Mouse (Mus musculus) kidney, embryonic 16.5 days (tissue): Measurements from ENCODE around the gene Hist2h2aa2. TPM values are rescaled to one million over a fixed set of nuclear protein-coding genes. Genes with fewer than 3 reads are reported as not detected.
"Not testable (repeated sequence)": the region's sequence is repeated elsewhere in the genome, so short reads cannot be mapped to it uniquely, and the experiment has no call there.

Experiments
- ATAC-seq: fragments of 200-750 bp; cut with Nextera tagmentation; 2 replicates; pipeline ENCODE4 v1.8.0; 2017; ENCODE audit warnings: moderate TSS enrichment; ENCODE audit not compliant: low FRiP score, low TSS enrichment
- H3K27ac ChIP-seq: fragments of 300-500 bp; sonication (generic); 2 replicates; pipeline ENCODE4 v1.5.1; 2014; ENCODE audit warnings: low read length
- H3K27me3 ChIP-seq: fragments of 300-500 bp; sonication (generic); 2 replicates; pipeline ENCODE4 v1.6.1; 2014; ENCODE audit warnings: low read length, control low read depth, mixed read lengths; ENCODE audit not compliant: insufficient read depth
- H3K36me3 ChIP-seq: fragments of 300-500 bp; sonication (generic); 2 replicates; pipeline ENCODE4 v1.6.1; 2014; ENCODE audit warnings: low read length, control low read depth, mixed read lengths; ENCODE audit not compliant: insufficient read depth
- H3K4me1 ChIP-seq: fragments of 300-500 bp; sonication (generic); 2 replicates; pipeline ENCODE4 v1.6.1; 2014; ENCODE audit warnings: low read length, control low read depth, mixed read lengths; ENCODE audit not compliant: insufficient read depth
- H3K4me2 ChIP-seq: fragments of 300-500 bp; sonication (generic); replicated peaks from 2 replicates; pipeline ENCODE4 v1.6.1; 2014; ENCODE audit warnings: low read depth, low read length
- H3K4me3 ChIP-seq: fragments of 300-500 bp; sonication (generic); 2 replicates; pipeline ENCODE4 v1.5.1; 2014; ENCODE audit warnings: mild to moderate bottlenecking, low read length
- H3K9ac ChIP-seq: fragments of 300-500 bp; sonication (generic); replicated peaks from 2 replicates; pipeline ENCODE4 v1.6.1; 2014; ENCODE audit warnings: low read length
- H3K9me3 ChIP-seq: fragments of 300-500 bp; sonication (generic); 2 replicates; pipeline ENCODE4 v1.6.1; 2016; ENCODE audit warnings: low read length, control low read depth
- WGBS: fragments of 180-500 bp; shearing (Covaris S2); extraction: QIAGEN DNeasy Blood & Tissue Kit; methylation state at CpG from one replicate; pipeline ENCODE4 v1.1.7; 2014; 5-methylcytosine and 5-hydroxymethylcytosine counted together
- polyA plus RNA-seq: library from polyadenylated mRNA; unstranded; fragments of >200 nt; fragmentation: Nextera tagmentation; extraction: Ambion mirVana; gene quantifications from 2 replicates; pipeline ENCODE4 v1.2.1, GENCODE M21; 2015

The Hist2h2aa2 gene
- polyA plus RNA-seq, 1 experiment from 2014 or later, result 49.3 TPM

- Histone ChIP-seq H3K27ac (no peak overlapping the region), H3K4me1 (peaks cover 48% of the 10 kb centered on the region), H3K4me2 (no peak overlapping the region), H3K36me3 (no peaks in the 10 kb centered on the region), H3K9me3 (no peaks in the 10 kb centered on the region), H3K4me3 (no peak overlapping the region), H3K27me3 (no peaks in the 10 kb centered on the region), H3K9ac (no peak overlapping the region)
- no peak for ATAC-seq
- 61% methylated on average over 8 of the region's 8 CpGs for WGBS
Measured at GRCm38 (mm10) chr3:96226695-96227648, 13.1 kb downstream of the Hist2h2aa2 start.

- Histone ChIP-seq H3K4me2 (0 out of 2 replicates have a peak overlapping the region, but pooled peaks have one; percentile 4), H3K27ac (no peak overlapping the region), H3K36me3 (no peaks in the 10 kb centered on the region), H3K9me3 (no peaks in the 10 kb centered on the region), H3K27me3 (no peaks in the 10 kb centered on the region), H3K4me3 (no peak overlapping the region), H3K9ac (no peak overlapping the region), H3K4me1 (peaks cover 55% of the 10 kb centered on the region)
- WGBS, result 14% methylated on average over 2 of the region's 2 CpGs
- no peak for ATAC-seq
Measured at GRCm38 (mm10) chr3:96225421-96225820, 14.7 kb downstream of the Hist2h2aa2 start.

GRCm38 (mm10) chr3:96222774-96223173 is 17.3 kb downstream of the Hist2h2aa2 start:
- Histone ChIP-seq H3K4me3 (peak overlapping the region; percentile 72; the same call in 1 of the 2 replicates), H3K27me3 (no peaks in the 10 kb centered on the region), H3K9me3 (no peaks in the 10 kb centered on the region), H3K36me3 (no peaks in the 10 kb centered on the region), H3K4me1 (peaks cover 59% of the 10 kb centered on the region), H3K27ac (no peak overlapping the region), H3K9ac (0 out of 2 replicates have a peak overlapping the region, but pooled peaks have one; percentile 67), H3K4me2 (peak overlapping the region; percentile 77)
- no peak for ATAC-seq
- 88% methylated on average over 4 of the region's 4 CpGs for WGBS

- Histone ChIP-seq H3K4me1 (peaks cover 53% of the 10 kb centered on the region), H3K27me3 (no peaks in the 10 kb centered on the region), H3K36me3 (no peaks in the 10 kb centered on the region), H3K9ac (peak overlapping the region; percentile 67), H3K4me2 (peak overlapping the region; percentile 77), H3K9me3 (no peaks in the 10 kb centered on the region), H3K27ac (peak overlapping the region; percentile 100), H3K4me3 (peak overlapping the region; percentile 72)
- WGBS, result 17% methylated on average over 9 of the region's 9 CpGs
- no peak for ATAC-seq
Measured at GRCm38 (mm10) chr3:96221640-96222038, 18.4 kb downstream of the Hist2h2aa2 start.

- no peaks in the 10 kb centered on the region for H3K27me3 ChIP-seq
- under 1% methylated on average over 43 of the region's 43 CpGs for WGBS
- peak within 1 kb of the TSS; percentile 72 for H3K4me3 ChIP-seq
- H3K4me1 ChIP-seq, result peaks cover 49% of the 10 kb centered on the region
- peak within 1 kb of the TSS; percentile 89 for H3K9ac ChIP-seq
- ATAC-seq, result peak; percentile 94
- H3K4me2 ChIP-seq, result peak within 1 kb of the TSS; percentile 77
- H3K36me3 ChIP-seq, result no peaks in the 10 kb centered on the region
- H3K27ac ChIP-seq, result peak within 1 kb of the TSS; percentile 100
- H3K9me3 ChIP-seq, result no peaks in the 10 kb centered on the region
Measured at GRCm38 (mm10) chr3:96220765-96221639, 19.1 kb downstream of the Hist2h2aa2 start, which contains the start of the genes Hist2h2ac and Hist2h2be. Gene Hist2h2ac, minus strand, starts transcription at chr3:96220880. Gene Hist2h2be, plus strand, starts transcription at chr3:96221119.

- H3K27me3 ChIP-seq, H3K36me3 ChIP-seq, H3K9me3 ChIP-seq: not testable (repeated sequence)
- under 1% methylated on average over 28 of the region's 47 CpGs for WGBS
- Histone ChIP-seq H3K9ac (peak overlapping the region; percentile 89), H3K4me2 (peak overlapping the region; percentile 77), H3K4me3 (peak overlapping the region; percentile 72), H3K4me1 (peaks cover 41% of the 10 kb centered on the region), H3K27ac (peak overlapping the region; percentile 100)
- peak; percentile 0; the same call in 1 of the 2 replicates for ATAC-seq
Measured at GRCm38 (mm10) chr3:96220131-96220764, 19.8 kb downstream of the Hist2h2aa2 start.

GRCm38 (mm10) chr3:96219661-96220130 is 20.4 kb downstream of the Hist2h2aa2 start, which contains the start of the genes Bola1 and Hist2h2ab:
Gene Bola1, minus strand, starts transcription at chr3:96219709.
Gene Hist2h2ab, plus strand, starts transcription at chr3:96219865.
- H3K27ac ChIP-seq, result peak within 1 kb of the TSS; percentile 100
- H3K36me3 ChIP-seq, result no peaks in the 10 kb centered on the region
- no peaks in the 10 kb centered on the region for H3K9me3 ChIP-seq
- H3K4me2 ChIP-seq, result peak within 1 kb of the TSS; percentile 77
- peak; percentile 86 for ATAC-seq
- peak within 1 kb of the TSS; percentile 89 for H3K9ac ChIP-seq
- peak within 1 kb of the TSS; percentile 72 for H3K4me3 ChIP-seq
- under 1% methylated on average over 36 of the region's 37 CpGs for WGBS
- H3K27me3 ChIP-seq, result 0 out of 2 replicates have a peak, but pooled peaks cover 1% of the 10 kb centered on the region
- peaks cover 37% of the 10 kb centered on the region for H3K4me1 ChIP-seq

- Histone ChIP-seq H3K9ac (peak overlapping the region; percentile 89), H3K4me1 (peaks cover 34% of the 10 kb centered on the region), H3K36me3 (no peaks in the 10 kb centered on the region), H3K4me2 (peak overlapping the region; percentile 77), H3K27ac (peak overlapping the region; percentile 100), H3K9me3 (no peaks in the 10 kb centered on the region), H3K27me3 (0 out of 2 replicates have a peak, but pooled peaks cover 3% of the 10 kb centered on the region), H3K4me3 (peak overlapping the region; percentile 72)
- WGBS, result under 1% methylated on average over 12 of the region's 12 CpGs
- no peak for ATAC-seq
Measured at GRCm38 (mm10) chr3:96219191-96219641, 20.9 kb downstream of the Hist2h2aa2 start.

GRCm38 (mm10) chr3:96209242-96209641 is 30.8 kb downstream of the Hist2h2aa2 start:
- H3K9ac ChIP-seq, result no peak overlapping the region
- no peak overlapping the region for H3K4me3 ChIP-seq
- no peak overlapping the region for H3K27ac ChIP-seq
- H3K27me3 ChIP-seq, result 0 out of 2 replicates have a peak, but pooled peaks cover 5% of the 10 kb centered on the region
- H3K4me1 ChIP-seq, result peaks cover 3% of the 10 kb centered on the region; the same call in 1 of the 2 replicates
- no peaks in the 10 kb centered on the region for H3K36me3 ChIP-seq
- H3K9me3 ChIP-seq, result no peaks in the 10 kb centered on the region
- ATAC-seq, result no peak
- no peak overlapping the region for H3K4me2 ChIP-seq
- WGBS, result 27% methylated on average over 15 of the region's 15 CpGs
